In the genomic region with DNA sequence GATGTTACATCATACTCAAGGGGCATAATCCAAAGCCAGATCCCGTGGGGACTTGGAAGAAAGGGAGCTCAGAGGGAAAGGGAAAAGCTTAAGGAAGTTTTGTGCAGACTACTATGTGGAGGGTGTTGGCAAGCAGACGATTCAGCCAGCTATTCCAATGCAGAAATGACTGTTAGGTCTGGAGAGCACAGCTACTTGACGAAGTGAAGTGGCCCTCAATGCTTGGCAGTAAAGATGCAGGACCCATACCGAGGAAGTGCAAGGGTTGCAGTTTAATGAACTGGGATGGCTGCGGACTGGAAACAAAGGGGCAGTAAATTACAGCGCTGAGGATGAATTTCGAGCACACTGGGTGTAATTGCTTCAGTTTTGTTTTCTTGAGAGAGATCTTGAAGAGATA, we compare ENCODE assay signal across 10 mouse cellular contexts. TPM values are rescaled to one million over a fixed set of nuclear protein-coding genes. Genes with fewer than 3 reads are reported as not detected.
DNase-seq lines count a peak whose midpoint lies in the region; ATAC-seq lines count a peak whose summit lies in the region.
"Had no signal": no experiment of that assay in that cellular context is flagged by ENCODE, and none has a peak within 500 bp of the region (broad histone marks: within the 10 kb centered on the region; RNA-seq: fewer than 3 reads in every experiment).

No protein-coding gene starts in this region.

- no peak for DNase-seq in heart, adult 11 months
- DNase-seq in embryonic facial prominence, embryonic 10.5 days (ENCODE audit: low spot score), result no peak
- DNase-seq in lung, postnatal 4 days, result peak; percentile 57 to 66
- DNase-seq in layer of hippocampus, adult 11-12 months (ENCODE audit: low spot score), result no peak
- DNase-seq in right cerebral cortex, adult 18-20 months, result no peak
- DNase-seq in c-Kit-positive CD71-positive TER-119-positive erythroid progenitor cells, embryonic 14.5 days (ENCODE audit: low spot score), result no peak
- DNase-seq: cerebellum, adult 18-20 months had no signal

- no peaks in the 10 kb centered on the region for H3K27me3 ChIP-seq in heart, embryonic 14.5 days (ENCODE audit: control insufficient read depth, insufficient read depth, low read length)
- no peaks in the 10 kb centered on the region for H3K27me3 ChIP-seq in embryonic facial prominence, embryonic 10.5 days (replicated peaks; ENCODE audit: low read depth, poor library complexity, severe bottlenecking)
- H3K27me3 ChIP-seq in intestine, embryonic 15.5 days (replicated peaks), result no peaks in the 10 kb centered on the region

- H3K4me1 ChIP-seq in heart, embryonic 14.5 days (ENCODE audit: control insufficient read depth in 2 of 2, insufficient read depth in 2 of 2, low read length in 2 of 2), result peaks cover 9 to 20% of the 10 kb centered on the region in 2 experiments
- H3K4me1 ChIP-seq in embryonic facial prominence, embryonic 10.5 days, result peaks cover 23% of the 10 kb centered on the region
- peaks cover 18% of the 10 kb centered on the region for H3K4me1 ChIP-seq in intestine, embryonic 15.5 days (replicated peaks)

- peak overlapping the region; percentile 85; the same call in 1 of the 2 replicates for H3K9ac ChIP-seq in heart, embryonic 14.5 days (ENCODE audit: low read length)
- H3K9ac ChIP-seq in intestine, embryonic 15.5 days, result peak overlapping the region; percentile 68; the same call in 1 of the 2 replicates

- no peak for ATAC-seq in heart, embryonic 14.5 days (ENCODE audit: insufficient number of reproducible peaks, insufficient read depth, low FRiP score, low read depth)
- no peak for ATAC-seq in intestine, embryonic 15.5 days
- ATAC-seq: CD4-positive, CD25-positive, alpha-beta regulatory T cell, adult 4 months had no signal

- peaks cover 19% of the 10 kb centered on the region for H3K36me3 ChIP-seq in heart, embryonic 14.5 days (ENCODE audit: control insufficient read depth, insufficient read depth, low read length)
- peaks cover 27% of the 10 kb centered on the region for H3K36me3 ChIP-seq in embryonic facial prominence, embryonic 10.5 days (replicated peaks)
- H3K36me3 ChIP-seq in intestine, embryonic 15.5 days, result no peaks in the 10 kb centered on the region

- no peaks in the 10 kb centered on the region for H3K9me3 ChIP-seq in heart, embryonic 14.5 days (ENCODE audit: control insufficient read depth, low read length)
- H3K9me3 ChIP-seq in embryonic facial prominence, embryonic 10.5 days, result no peaks in the 10 kb centered on the region
- no peaks in the 10 kb centered on the region for H3K9me3 ChIP-seq in intestine, embryonic 15.5 days

- H3K4me2 ChIP-seq in heart, embryonic 14.5 days (ENCODE audit: low read length), result peak overlapping the region; percentile 81
- peak overlapping the region; percentile 60 for H3K4me2 ChIP-seq in intestine, embryonic 15.5 days (replicated peaks)

- no peak overlapping the region for H3K27ac ChIP-seq in heart, embryonic 14.5 days (replicated peaks in 1 of 2; ENCODE audit: control insufficient read depth in 1 of 2, insufficient read depth in 1 of 2, low read depth in 2 of 2, low read length in 2 of 2)
- no peak overlapping the region for H3K27ac ChIP-seq in embryonic facial prominence, embryonic 10.5 days (replicated peaks)
- no peak overlapping the region for H3K27ac ChIP-seq in intestine, embryonic 15.5 days

- H3K4me3 ChIP-seq in heart, embryonic 14.5 days (ENCODE audit: control insufficient read depth in 1 of 2, insufficient read depth in 1 of 2, low read depth in 1 of 2, low read length in 2 of 2), result no peak overlapping the region
- H3K4me3 ChIP-seq in embryonic facial prominence, embryonic 10.5 days, result peak overlapping the region; percentile 91
- no peak overlapping the region for H3K4me3 ChIP-seq in intestine, embryonic 15.5 days (replicated peaks)

- WGBS in heart, embryonic 14.5 days, result 63% methylated on average over 7 of the region's 7 CpGs
- 73% methylated on average over 7 of the region's 7 CpGs for WGBS in embryonic facial prominence, embryonic 10.5 days
- 44% methylated on average over 7 of the region's 7 CpGs for WGBS in intestine, embryonic 15.5 days

RNA-seq across cellular contexts. Expression of gene Mier1, which starts 1.5 kb away (rescaled TPM):
- 27.4 and 36.1 TPM in 2 replicates for polyA plus RNA-seq in heart, embryonic 14.5 days (2014; fragmentation: Nextera tagmentation; extraction: Ambion mirVana)
- 38.7 and 44.3 TPM in 2 replicates for polyA plus RNA-seq in embryonic facial prominence, embryonic 10.5 days (2016; fragmentation: Nextera tagmentation; extraction: Ambion mirVana)
- polyA plus RNA-seq in intestine, embryonic 15.5 days (2015; fragmentation: Nextera tagmentation; extraction: Ambion mirVana), result 36.0 and 42.5 TPM in 2 replicates

RNA-seq across cellular contexts. Expression of gene Wdr78, which starts 1.7 kb away (rescaled TPM):
- polyA plus RNA-seq in heart, embryonic 14.5 days (2014; fragmentation: Nextera tagmentation; extraction: Ambion mirVana), result 0.89 and 1.2 TPM in 2 replicates
- polyA plus RNA-seq in embryonic facial prominence, embryonic 10.5 days (2016; fragmentation: Nextera tagmentation; extraction: Ambion mirVana), result 4.2 and 4.7 TPM in 2 replicates
- 1.6 and 1.8 TPM in 2 replicates for polyA plus RNA-seq in intestine, embryonic 15.5 days (2015; fragmentation: Nextera tagmentation; extraction: Ambion mirVana)

Comparison
In these comparisons a context has a peak if more than half of its experiments do, and no peak if none do; other contexts are left out.
1. DNase-seq: peak in lung, postnatal 4 days (2 of 2); none in heart, adult 11 months (single experiment), embryonic facial prominence, embryonic 10.5 days (single experiment), layer of hippocampus, adult 11-12 months (single experiment), right cerebral cortex, adult 18-20 months (single experiment) and c-Kit-positive CD71-positive TER-119-positive erythroid progenitor cells, embryonic 14.5 days (single experiment).